Mouse (Mus musculus) frontal cortex, adult 2 months (tissue): ENCODE measurements at regions not wholly inside any gene's neighbourhood (a gene's known extent, or its start where the extent isn't known, plus 50 kb on each side); places are given as distances from the start of the nearest gene placed in this dataset.

ENCODE experiments used
- DNase-seq, 2 experiments: peaks; one replicate each; pipeline ENCODE4 v3.0.0; 2022; ENCODE audit warnings: low spot score in 1 of 2; ENCODE audit errors: extremely low spot score in 1 of 2

DNA sequence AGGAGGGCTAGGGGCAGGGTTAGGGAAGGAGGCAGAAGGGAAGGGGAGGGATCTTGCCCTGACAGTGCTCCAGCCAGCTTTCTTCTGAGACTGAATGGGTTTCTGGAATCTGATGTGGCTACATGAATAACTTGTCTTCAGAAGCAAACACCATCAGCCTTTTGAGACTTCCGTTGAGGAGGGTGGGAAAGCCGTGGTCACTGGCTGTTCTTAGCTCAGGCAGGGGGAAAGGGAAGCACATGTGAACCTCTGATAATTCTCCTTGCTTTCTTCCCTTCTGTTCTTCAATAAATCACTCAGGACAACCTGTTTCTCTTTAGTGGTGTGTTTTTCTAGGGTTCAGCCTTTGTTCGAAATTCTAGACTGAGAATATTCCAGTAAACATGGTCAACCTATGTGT lies 148.9 kb downstream of the Bcl11a start:
- DNase-seq: no peak

GRCm38 (mm10) chr11:24233376-24233775 lies 155.5 kb downstream of the Bcl11a start:
- no peak for DNase-seq

GRCm38 (mm10) chr11:24233821-24234220 lies 156.0 kb downstream of the Bcl11a start:
- no peak for DNase-seq

GRCm38 (mm10) chr11:24234422-24234821 lies 156.6 kb downstream of the Bcl11a start:
- no peak for DNase-seq

GRCm38 (mm10) chr11:24235326-24235725 lies 157.5 kb downstream of the Bcl11a start:
- DNase-seq: no peak

GRCm38 (mm10) chr11:24239631-24240030 lies 161.8 kb downstream of the Bcl11a start:
- DNase-seq: no peak

DNA sequence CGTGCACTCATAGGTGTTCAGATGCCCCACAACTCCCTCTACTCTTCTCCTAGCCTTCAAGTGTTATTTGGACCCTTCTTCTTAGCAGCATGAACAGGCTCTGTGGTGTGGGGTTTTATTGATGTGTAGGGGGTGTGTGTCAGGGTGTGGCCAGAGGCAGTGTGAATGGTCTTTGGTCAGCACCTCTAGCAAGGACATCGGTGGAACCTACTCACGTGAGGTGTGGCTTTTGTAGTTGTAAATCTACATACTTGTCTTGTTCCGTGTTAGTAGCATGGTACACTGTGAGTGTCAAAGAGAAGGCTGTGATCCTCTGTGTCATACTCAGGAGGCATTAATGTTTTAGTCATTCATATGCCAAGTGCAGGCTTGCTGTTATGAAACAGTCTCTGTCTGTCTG lies 164.2 kb downstream of the Bcl11a start:
- no peak for DNase-seq

- no peak for DNase-seq
Observed at GRCm38 (mm10) chr11:24242888-24243287, 165.0 kb downstream of the Bcl11a start.

DNA sequence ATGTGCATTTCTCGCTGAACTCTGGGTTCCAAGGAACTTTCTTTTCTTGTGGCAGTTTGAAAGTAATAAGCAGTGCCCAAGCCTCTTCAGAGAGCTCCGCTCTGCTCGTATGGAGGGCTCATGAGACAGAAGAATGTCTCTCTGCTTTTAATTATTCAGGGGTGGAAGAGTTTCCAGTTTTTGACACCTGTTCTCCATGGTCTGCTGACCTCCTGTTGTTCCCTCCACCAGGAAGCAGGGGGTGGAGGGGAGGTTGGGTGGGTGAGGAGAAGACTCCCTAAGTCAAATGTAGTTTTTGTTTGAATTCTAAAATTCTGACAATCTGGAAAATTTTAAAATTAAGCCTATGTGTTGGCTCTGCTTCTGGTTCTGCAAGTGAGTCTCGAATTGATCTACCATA lies 167.5 kb downstream of the Bcl11a start:
- DNase-seq: no peak

- no peak for DNase-seq
Observed at GRCm38 (mm10) chr11:24246314-24246713, 168.5 kb downstream of the Bcl11a start.

DNA sequence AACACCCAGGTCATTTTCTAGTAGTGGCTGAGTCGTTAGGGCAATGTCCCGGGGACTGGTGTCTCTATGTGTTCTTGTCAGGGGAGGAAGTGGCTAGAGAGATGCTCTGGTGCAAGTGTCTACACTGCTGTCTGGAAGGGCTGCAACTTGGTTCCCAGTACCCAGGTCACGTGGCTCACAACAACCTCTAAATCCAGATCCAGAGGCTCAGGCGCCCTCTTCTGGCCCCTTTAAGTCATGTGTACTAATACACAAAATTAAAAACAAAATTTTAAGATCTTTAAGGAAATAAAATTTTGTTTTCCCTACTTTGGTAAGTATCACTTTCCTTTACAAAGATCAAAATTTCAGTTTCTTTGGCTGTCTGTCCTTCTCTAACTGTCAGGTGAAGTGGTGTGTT lies 169.4 kb downstream of the Bcl11a start:
- no peak for DNase-seq

- DNase-seq: no peak
Observed at GRCm38 (mm10) chr11:24251516-24251915, 173.7 kb downstream of the Bcl11a start.

DNA sequence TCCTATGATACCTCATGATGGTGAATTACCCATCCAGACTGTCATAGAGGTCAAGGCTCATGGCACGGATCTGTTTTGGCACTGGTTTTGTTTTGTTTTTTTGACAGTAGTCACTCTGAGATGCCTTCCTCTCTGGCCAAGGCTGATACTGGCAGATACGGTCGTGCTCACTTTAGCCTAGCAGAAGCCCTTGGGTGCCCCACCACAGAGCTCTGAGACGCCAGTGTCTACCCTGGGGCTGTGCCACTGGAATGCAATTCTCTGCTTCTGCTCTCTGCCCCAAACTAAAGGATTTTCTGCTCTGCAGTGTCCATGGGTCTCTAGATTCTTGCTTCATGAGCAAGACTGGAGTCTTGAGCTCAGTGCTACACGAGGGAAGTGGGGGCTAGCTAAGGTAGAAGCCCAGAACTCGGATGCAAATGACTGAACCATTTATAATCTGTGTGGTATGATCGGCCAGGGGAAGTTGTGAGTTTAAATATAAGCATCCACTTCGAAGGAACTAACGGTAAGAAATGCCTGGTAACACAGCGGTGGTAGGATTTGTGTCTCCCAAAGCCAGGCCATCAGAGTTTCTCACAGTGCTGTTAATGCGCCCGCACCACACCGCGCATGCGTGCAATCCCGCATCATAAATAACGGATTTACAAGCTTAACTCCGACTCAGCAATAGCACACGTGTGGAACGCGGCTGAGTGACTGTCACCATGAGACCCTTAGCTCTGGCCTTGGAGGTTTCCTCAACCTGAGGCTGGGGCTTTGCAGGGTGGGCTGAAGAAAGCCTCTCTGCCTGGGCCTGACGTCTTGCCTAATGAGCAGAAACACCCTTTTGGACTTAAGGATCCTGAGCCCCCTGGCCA lies 177.6 kb downstream of the Bcl11a start:
- DNase-seq: no peak

- no peak for DNase-seq
Observed at GRCm38 (mm10) chr11:24257741-24258140, 179.9 kb downstream of the Bcl11a start.

DNA sequence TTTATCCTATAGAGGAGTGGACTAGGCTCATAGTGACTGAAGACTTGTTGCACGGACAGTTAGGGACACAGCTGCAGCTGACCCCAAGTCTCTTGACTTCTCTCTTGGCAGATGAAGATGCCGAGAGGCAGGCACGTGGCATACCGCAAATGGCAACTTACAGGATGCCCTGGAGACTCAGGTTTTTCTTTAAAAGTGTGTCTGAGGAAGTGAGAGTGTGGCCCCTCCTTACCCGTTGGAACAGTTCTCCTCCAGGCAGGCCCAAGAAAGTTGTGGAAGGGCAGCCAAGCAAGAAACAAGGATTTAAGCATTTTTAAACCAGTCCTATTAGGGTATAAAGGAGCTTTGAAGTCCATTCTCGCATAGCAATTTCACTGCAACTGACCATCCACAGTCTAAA lies 180.5 kb downstream of the Bcl11a start:
- no peak for DNase-seq

DNA sequence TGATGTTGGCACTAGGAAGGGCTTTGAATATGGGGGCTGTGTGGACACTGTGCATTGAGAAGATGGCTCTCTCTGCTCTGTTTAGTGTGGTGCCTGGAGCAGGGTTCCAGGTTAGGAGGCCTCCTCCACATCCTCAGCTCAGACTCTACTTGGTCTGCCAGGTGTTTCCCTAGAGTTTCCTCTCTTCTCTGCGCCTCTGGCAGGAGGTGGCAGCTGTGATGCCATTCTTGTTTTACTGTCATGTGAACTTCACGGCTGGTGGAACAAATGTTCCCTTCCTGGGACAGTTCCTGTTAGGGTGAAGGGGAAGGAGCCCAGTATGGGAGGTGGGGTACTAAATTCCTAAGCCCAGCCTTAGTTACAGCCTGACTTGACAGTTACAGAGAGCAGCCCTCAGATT lies 181.8 kb downstream of the Bcl11a start:
- DNase-seq: no peak

- DNase-seq: no peak
Observed at GRCm38 (mm10) chr11:24269046-24269445, 191.2 kb downstream of the Bcl11a start.

DNA sequence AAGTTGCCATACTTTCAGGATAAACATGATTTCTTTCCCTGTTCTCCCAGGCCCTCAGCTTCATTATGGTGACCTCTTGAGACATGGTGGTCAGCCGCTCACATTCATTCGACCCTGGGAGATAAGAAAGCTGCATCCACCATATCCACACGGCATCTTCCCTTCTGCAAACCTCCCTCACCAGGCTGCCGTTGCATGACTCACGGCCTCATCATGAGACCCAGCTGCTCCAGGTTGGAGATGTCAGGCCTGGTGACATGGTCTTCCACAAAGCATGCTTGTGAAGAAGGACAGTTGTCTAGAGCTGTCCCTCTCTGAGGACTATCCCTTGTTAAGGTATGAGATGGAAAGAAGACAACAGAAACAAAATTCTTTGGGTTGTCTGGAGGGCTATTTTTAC lies 203.8 kb downstream of the Bcl11a start:
- DNase-seq: peak in 1 of 2 experiments; percentile 20

DNA sequence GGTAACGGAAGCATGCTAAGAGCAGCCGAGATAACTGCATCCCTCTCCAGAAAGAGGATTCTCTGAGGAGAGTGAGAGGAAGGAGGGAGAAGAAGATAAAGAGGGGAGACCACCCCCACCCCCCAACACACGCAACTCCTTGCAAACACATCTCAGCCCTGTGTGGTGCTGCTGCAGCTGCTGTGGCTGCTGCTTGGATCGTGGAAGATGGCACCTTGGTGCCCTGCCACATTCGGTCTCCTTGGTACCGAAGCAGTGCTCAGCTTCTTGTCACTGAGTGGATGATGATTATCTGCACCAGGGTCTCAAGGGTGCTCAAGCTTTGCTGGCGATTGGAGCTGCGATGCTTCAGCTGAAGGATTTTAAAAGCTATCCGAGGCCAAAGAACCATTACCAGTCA lies 204.7 kb downstream of the Bcl11a start:
- DNase-seq: no peak

- DNase-seq: no peak
Observed at GRCm38 (mm10) chr11:24286129-24287108, 208.6 kb downstream of the Bcl11a start.

DNA sequence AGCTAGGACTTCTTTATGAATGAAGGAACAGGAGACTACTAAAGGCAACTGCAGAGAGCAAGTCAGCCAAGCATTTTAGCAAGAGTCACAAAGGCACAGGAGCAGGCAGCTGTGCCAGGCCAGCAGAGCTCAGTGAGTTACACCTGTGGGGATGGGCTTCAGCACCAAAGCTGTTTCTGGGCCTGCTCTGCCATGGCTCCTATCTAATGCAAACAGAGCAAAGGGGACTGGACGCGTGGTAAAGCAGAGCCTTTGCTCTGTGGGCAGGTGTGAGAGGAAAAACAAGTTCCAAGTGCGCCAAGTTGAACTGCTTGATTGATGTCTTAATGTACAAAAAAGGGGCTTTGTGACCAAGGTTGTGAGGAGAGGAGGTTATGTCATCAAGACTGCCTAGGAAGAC lies 215.4 kb downstream of the Bcl11a start:
- no peak for DNase-seq
